Mouse (Mus musculus): ENCODE measurements around the gene Cnnm3.

The Cnnm3 gene

DNA sequence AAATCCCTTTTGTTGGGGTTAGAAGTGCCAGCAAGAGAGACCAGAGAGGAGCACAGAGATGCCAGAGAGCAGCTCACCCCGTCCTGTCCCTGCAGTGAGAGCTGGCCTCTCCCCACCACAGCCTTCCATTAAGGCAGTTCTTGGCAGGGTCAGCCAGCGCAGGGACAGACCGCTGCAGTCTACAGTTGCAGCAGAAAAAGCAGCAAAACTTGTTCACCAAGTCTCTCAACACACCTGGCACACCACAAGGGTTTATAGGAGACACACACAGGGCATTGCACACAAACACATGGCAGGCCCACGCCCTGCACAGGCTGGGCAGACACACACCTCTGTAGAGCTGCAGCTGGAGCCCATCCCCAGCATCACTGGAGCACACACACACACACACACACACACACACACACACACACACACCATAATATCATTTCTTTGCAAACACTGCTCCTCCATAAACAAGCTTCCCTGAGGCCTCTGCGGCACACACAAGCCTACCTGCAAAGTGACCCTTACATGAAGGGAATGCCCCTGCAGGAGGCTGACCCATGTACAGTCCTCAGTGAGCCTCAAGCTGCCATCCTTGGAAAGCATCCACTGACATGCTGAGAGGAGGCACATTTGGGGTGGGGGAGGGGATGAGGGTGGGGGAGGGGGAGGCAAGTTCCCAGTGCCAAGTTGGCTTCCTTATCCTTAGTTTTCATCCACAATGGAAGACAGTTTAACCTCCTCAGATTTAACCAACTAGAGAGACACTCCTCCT, 62.7 kb downstream of the Cnnm3 start:
- in situ Hi-C loops (cut with MseI, MboI), result no loop called here

- in situ Hi-C loops (cut with MseI, MboI), result no loop called here
Observed at GRCm38 (mm10) chr1:36575347-36575746, 63.7 kb downstream of the Cnnm3 start.

DNA sequence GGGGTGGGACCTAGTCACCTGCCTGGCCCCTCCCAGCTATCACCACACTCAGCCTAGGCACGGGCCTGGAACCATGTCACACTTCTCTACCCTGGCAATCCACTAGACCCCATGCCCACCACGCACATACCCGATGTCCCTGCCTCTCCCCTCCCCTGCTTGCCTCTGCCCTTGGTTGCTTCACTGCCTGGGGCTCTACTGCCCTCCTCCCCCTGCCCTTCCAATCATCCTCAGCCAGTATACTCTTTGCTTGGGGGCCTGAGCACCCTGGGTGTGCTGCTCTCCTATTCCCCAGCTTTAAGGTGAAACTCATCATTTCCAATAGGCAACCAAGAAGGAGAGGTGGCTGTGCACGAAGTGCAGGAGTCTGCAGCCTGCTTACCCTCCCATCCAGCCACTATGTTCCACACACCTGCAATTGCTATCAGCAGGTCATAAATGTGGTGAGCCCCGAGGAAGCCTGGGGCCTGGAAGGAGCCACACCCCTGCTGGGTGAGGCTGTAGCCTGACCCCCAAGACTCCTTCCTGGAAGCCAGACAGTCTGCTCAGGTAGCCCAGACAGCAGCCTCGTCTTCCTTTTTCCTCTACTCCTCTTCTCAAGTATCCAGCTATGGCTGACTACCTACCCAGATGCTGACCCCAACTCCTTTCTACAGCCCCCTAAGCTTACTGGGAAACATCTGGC, 65.5 kb downstream of the Cnnm3 start:
- in situ Hi-C loops (cut with MseI, MboI), result no loop called here
